Mouse (Mus musculus) testis, postnatal 10 days (tissue): ENCODE measurements around the gene Tefm.
"Not testable (repeated sequence)": the region's sequence is repeated elsewhere in the genome, so short reads cannot be mapped to it uniquely, and the experiment has no call there.

Experiments
- DNase-seq: peaks from one replicate; pipeline ENCODE4 v3.0.0; 2021; ENCODE audit warnings: low spot score

Gene Tefm

GRCm38 (mm10) chr11:80156841-80157240, 14.9 kb upstream of the Tefm start:
- DNase-seq, result no peak

- DNase-seq, result no peak
These were observed 14.0 kb upstream of the Tefm start for GRCm38 (mm10) chr11:80155961-80156360.

- DNase-seq, result no peak
These were observed 13.6 kb upstream of the Tefm start for GRCm38 (mm10) chr11:80155541-80155940.

- DNase-seq, result no peak
These were observed 12.5 kb upstream of the Tefm start for GRCm38 (mm10) chr11:80154501-80154900.

GRCm38 (mm10) chr11:80153857-80154495, 12.0 kb upstream of the Tefm start, which contains the start of gene Adap2:
Gene Adap2 (plus strand): TSS chr11:80154105.
- DNase-seq, result peak; percentile 93

GRCm38 (mm10) chr11:80152376-80152775, 10.4 kb upstream of the Tefm start:
- DNase-seq, result no peak

- no peak for DNase-seq
These were observed 9.6 kb upstream of the Tefm start for GRCm38 (mm10) chr11:80151541-80151940.

GRCm38 (mm10) chr11:80150566-80150965, 8.6 kb upstream of the Tefm start:
- no peak for DNase-seq

- DNase-seq, result no peak
These were observed 7.5 kb upstream of the Tefm start for GRCm38 (mm10) chr11:80149412-80150023.

- not testable (repeated sequence) for DNase-seq
These were observed 7.0 kb upstream of the Tefm start for GRCm38 (mm10) chr11:80148974-80149373.

- DNase-seq, result no peak
These were observed 6.3 kb upstream of the Tefm start for GRCm38 (mm10) chr11:80148313-80148712.

GRCm38 (mm10) chr11:80147748-80148147, 5.8 kb upstream of the Tefm start:
- DNase-seq, result no peak

- DNase-seq, result no peak
These were observed 3.9 kb upstream of the Tefm start for GRCm38 (mm10) chr11:80145787-80146275.

- DNase-seq, result peak; percentile 38
These were observed 897 bp upstream of the Tefm start for GRCm38 (mm10) chr11:80142872-80143271.

- DNase-seq, result no peak
These were observed 4.2 kb downstream of the Tefm start for GRCm38 (mm10) chr11:80137773-80138172.

GRCm38 (mm10) chr11:80136786-80137185, 5.2 kb downstream of the Tefm start:
- peak; percentile 34 for DNase-seq

GRCm38 (mm10) chr11:80135954-80136683, 5.9 kb downstream of the Tefm start:
- no peak for DNase-seq

- no peak for DNase-seq
These were observed 7.2 kb downstream of the Tefm start for GRCm38 (mm10) chr11:80134744-80135143.

GRCm38 (mm10) chr11:80132050-80132449, 9.9 kb downstream of the Tefm start:
- no peak for DNase-seq

- DNase-seq, result no peak
These were observed 25.6 kb downstream of the Tefm start for GRCm38 (mm10) chr11:80116411-80116810.

GRCm38 (mm10) chr11:80104407-80104806, 37.6 kb downstream of the Tefm start:
- DNase-seq, result no peak

- no peak for DNase-seq
These were observed 40.7 kb downstream of the Tefm start for GRCm38 (mm10) chr11:80101298-80101697.

GRCm38 (mm10) chr11:80098444-80099056, 43.4 kb downstream of the Tefm start:
- no peak for DNase-seq
